Mouse (Mus musculus) gastrocnemius, adult 8-10 months (tissue): ENCODE measurements around the gene Wnt2b. TPM values are rescaled to one million over a fixed set of nuclear protein-coding genes. Genes with fewer than 3 reads are reported as not detected.

Experiments used
- DNase-seq, 2 experiments: peaks; one replicate each; pipeline ENCODE4 v3.0.0; 2022; ENCODE audit warnings: low spot score in 2 of 2
- total RNA-seq, 4 experiments: library from RNA; stranded (reverse); gene quantifications; 2 replicates each; pipeline ENCODE4 v1.2.4; 2022

The Wnt2b gene
- total RNA-seq, 4 experiments from 2014 or later: 0.07 to 0.46 (median 0.10) TPM

GRCm38 (mm10) chr3:104896141-104896540 lies 65.6 kb downstream of the Wnt2b start:
- DNase-seq: no peak

Other genes starting within 250 kb of the Wnt2b start
- 10 to 100 TPM; 33.3 to 41.9 (median 35.3) TPM for gene Ppm1j, start 180.9 kb downstream of the Wnt2b start, total RNA-seq
- 1 to 10 TPM; 1.9 to 3.2 (median 2.6) TPM for gene Fam19a3, start 180.1 kb downstream of the Wnt2b start, total RNA-seq
- gene Rhoc, start 173.5 kb downstream of the Wnt2b start, total RNA-seq: 10 to 100 TPM; 30.2 to 33.5 (median 32.0) TPM
- under 1 TPM; 0.32 to 0.92 (median 0.54) TPM for gene Mov10, start 143.4 kb downstream of the Wnt2b start, total RNA-seq
- 10 to 100 TPM; 18.3 to 27.3 (median 21.0) TPM for gene St7l, start 97.9 kb downstream of the Wnt2b start, total RNA-seq
- gene Capza1, start 97.4 kb downstream of the Wnt2b start, total RNA-seq: 10 to 100 TPM in 3 of 4 experiments, 1 to 10 TPM in 1; 9.9 to 16.3 (median 14.5) TPM
- 1 to 10 TPM; 2.7 to 5.5 (median 4.0) TPM for gene Cttnbp2nl, start 91.2 kb upstream of the Wnt2b start, total RNA-seq
- gene 4930564D02Rik, start 104.9 kb upstream of the Wnt2b start, total RNA-seq: not detected